Mouse (Mus musculus): ENCODE data around the gene Zfp706. TPM values are rescaled to one million over a fixed set of nuclear protein-coding genes. Genes with fewer than 3 reads are reported as not detected.

The Zfp706 gene
- polyA plus RNA-seq, 1 experiment from 2014 or later = 868 TPM

DNA sequence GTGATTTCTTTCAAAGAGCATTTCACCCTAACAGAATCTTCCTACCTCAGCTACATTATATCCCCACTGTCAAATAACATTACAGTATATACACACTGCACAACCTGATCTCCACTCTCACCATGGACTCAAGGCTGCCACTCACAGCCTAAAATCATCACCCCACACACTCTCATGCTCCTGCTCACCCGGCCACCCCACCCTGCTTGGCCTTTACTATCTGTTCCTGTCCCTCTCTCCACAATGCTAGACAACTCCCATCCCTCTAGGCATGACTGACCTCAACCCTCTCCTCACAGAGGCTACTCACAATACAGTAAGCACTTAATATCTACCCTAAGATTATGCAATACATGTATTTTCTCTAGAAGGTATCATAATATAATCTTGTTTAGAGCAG, 12.9 kb downstream of the Zfp706 start:
- no peak for ATAC-seq (ENCODE audit: low FRiP score, low TSS enrichment)
- no peak for DNase-seq (ENCODE audit: low spot score)
- 0 out of 2 replicates have a peak, but pooled peaks cover 3% of the 10 kb centered on the region for H3K9me3 ChIP-seq (ENCODE audit: control insufficient read depth, low read length)
- no peaks in the 10 kb centered on the region for H3K27me3 ChIP-seq (ENCODE audit: control insufficient read depth, insufficient read depth, low read length)
- peaks cover 12% of the 10 kb centered on the region for H3K36me3 ChIP-seq (ENCODE audit: control insufficient read depth, insufficient read depth, low read length)
- no peak overlapping the region for H3K9ac ChIP-seq (ENCODE audit: low read length)
- 82% methylated on average over 1 of the region's 1 CpGs for WGBS
- TF ChIP-seq EP300 (optimal IDR thresholded peaks at IDR 0.05) = no peak
- no peak for TF ChIP-seq CTCF (IDR thresholded peaks at IDR 0.05; ENCODE audit: low read depth)
- no peak overlapping the region for H3K4me2 ChIP-seq (replicated peaks; ENCODE audit: low read depth)
- no peak overlapping the region for H3K4me3 ChIP-seq (ENCODE audit: low read depth, low read length)
- H3K4me1 ChIP-seq (replicated peaks; ENCODE audit: control insufficient read depth, insufficient read depth) = no peaks in the 10 kb centered on the region
- H3K27ac ChIP-seq (replicated peaks) = no peak overlapping the region

DNA sequence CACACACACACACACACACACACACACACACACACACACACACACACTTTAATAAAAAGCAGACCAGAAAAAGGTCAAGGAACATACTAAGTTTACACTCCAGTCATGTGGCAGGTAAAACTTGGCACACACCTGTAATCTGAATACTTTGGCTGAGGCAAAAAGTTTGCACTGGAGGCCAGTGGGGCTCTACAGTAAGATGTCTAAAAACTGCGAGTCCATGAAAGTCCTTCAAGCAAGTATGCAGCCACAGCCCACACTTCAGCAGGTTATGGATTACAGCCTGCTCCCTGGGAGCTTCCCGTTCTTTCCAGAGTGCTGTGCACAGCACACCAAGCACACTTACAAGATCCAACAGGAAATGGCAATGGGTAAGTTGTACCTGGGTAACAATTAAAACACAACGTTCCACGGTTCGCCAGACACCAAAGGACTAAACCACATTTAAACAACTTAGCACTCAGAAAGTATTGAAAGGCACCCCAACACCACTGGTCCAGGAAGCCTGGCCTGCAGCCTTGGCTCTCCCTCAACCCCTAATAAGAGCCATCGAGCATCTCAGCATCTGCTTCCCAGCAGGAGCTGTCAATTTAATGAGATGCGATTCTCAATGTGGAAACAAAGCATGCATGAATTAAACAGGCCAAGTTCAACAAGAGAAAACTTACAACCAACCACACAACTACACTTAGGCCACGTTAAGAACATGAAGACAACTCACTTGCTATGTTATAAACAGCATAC, 14.0 kb downstream of the Zfp706 start:
- TF ChIP-seq CTCF (IDR thresholded peaks at IDR 0.05; ENCODE audit: low read depth) = no peak
- no peak overlapping the region for H3K4me3 ChIP-seq (ENCODE audit: low read depth, low read length)
- peak; percentile 42; the same call in 1 of the 2 replicates for ATAC-seq (ENCODE audit: low FRiP score, low TSS enrichment)
- H3K4me1 ChIP-seq (replicated peaks; ENCODE audit: control insufficient read depth, insufficient read depth) = no peaks in the 10 kb centered on the region
- peaks cover 7% of the 10 kb centered on the region for H3K36me3 ChIP-seq (ENCODE audit: control insufficient read depth, insufficient read depth, low read length)
- no peaks in the 10 kb centered on the region for H3K27me3 ChIP-seq (ENCODE audit: control insufficient read depth, insufficient read depth, low read length)
- H3K4me2 ChIP-seq (replicated peaks; ENCODE audit: low read depth) = no peak overlapping the region
- no peak overlapping the region for H3K27ac ChIP-seq (replicated peaks)
- H3K9ac ChIP-seq (ENCODE audit: low read length) = no peak overlapping the region
- 72% methylated on average over 8 of the region's 8 CpGs for WGBS
- no peak for DNase-seq (ENCODE audit: low spot score)
- 0 out of 2 replicates have a peak, but pooled peaks cover 3% of the 10 kb centered on the region for H3K9me3 ChIP-seq (ENCODE audit: control insufficient read depth, low read length)

DNA sequence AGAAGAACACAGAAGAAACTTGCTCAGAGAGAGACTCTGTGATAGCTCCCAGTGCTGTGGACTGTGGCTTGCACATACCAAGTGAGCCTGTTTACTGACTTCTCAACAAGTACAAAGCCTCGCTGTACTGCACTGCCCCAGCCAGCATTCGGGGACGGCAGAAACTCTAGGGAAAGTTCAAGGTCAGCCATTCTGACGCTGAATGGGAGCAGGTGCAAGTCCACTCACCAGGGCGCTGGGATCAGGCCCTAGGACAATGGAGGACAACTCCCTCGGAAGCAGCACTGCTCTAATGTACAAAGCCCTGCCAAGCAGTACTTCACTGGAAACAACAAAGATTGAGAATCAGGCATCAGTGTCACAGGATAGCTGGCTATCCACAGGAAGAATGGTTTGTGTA, 16.2 kb downstream of the Zfp706 start:
- 59% methylated on average over 6 of the region's 6 CpGs for WGBS
- H3K36me3 ChIP-seq (ENCODE audit: control insufficient read depth, insufficient read depth, low read length) = no peaks in the 10 kb centered on the region; the same call in 1 of the 2 replicates
- H3K27me3 ChIP-seq (ENCODE audit: control insufficient read depth, insufficient read depth, low read length) = no peaks in the 10 kb centered on the region
- DNase-seq (ENCODE audit: low spot score) (no peak), ATAC-seq (ENCODE audit: low FRiP score, low TSS enrichment) (no peak)
- H3K4me3 ChIP-seq (ENCODE audit: low read depth, low read length) = no peak overlapping the region
- no peaks in the 10 kb centered on the region for H3K9me3 ChIP-seq (ENCODE audit: control insufficient read depth, low read length)
- no peak overlapping the region for H3K9ac ChIP-seq (ENCODE audit: low read length)
- H3K4me1 ChIP-seq (replicated peaks; ENCODE audit: control insufficient read depth, insufficient read depth) = no peaks in the 10 kb centered on the region
- no peak overlapping the region for H3K27ac ChIP-seq (replicated peaks)
- H3K4me2 ChIP-seq (replicated peaks; ENCODE audit: low read depth) = no peak overlapping the region
- TF ChIP-seq CTCF (IDR thresholded peaks at IDR 0.05; ENCODE audit: low read depth) (no peak), EP300 (optimal IDR thresholded peaks at IDR 0.05) (no peak)

DNA sequence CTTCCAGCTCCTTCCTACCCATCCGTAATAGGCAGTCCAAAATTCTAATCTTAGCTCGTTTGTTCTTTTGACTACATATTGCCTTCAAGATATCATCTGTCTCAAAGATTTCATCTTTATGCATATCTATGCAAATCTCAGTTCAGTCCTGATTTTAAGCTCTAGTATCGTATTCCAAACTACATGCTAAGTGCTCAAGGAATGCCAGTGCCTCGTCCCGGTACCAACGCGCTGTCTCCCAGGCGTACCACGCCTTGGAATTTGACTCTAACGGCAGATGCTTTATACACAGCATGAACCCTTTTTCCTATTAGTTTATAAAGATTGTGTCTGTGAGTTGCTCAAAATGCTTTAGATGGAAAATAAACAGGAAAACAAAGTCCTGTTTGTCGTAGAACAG, 17.7 kb downstream of the Zfp706 start:
- Histone ChIP-seq H3K36me3 (ENCODE audit: control insufficient read depth, insufficient read depth, low read length) (no peaks in the 10 kb centered on the region; the same call in 1 of the 2 replicates), H3K9me3 (ENCODE audit: control insufficient read depth, low read length) (no peaks in the 10 kb centered on the region), H3K27me3 (ENCODE audit: control insufficient read depth, insufficient read depth, low read length) (no peaks in the 10 kb centered on the region), H3K4me2 (replicated peaks; ENCODE audit: low read depth) (no peak overlapping the region), H3K4me1 (replicated peaks; ENCODE audit: control insufficient read depth, insufficient read depth) (no peaks in the 10 kb centered on the region), H3K9ac (ENCODE audit: low read length) (no peak overlapping the region), H3K4me3 (ENCODE audit: low read depth, low read length) (no peak overlapping the region), H3K27ac (replicated peaks) (no peak overlapping the region)
- ATAC-seq (ENCODE audit: low FRiP score, low TSS enrichment) (no peak), DNase-seq (ENCODE audit: low spot score) (no peak)
- no peak for TF ChIP-seq EP300 (optimal IDR thresholded peaks at IDR 0.05)
- no peak for TF ChIP-seq CTCF (IDR thresholded peaks at IDR 0.05; ENCODE audit: low read depth)
- 80% methylated on average over 11 of the region's 11 CpGs for WGBS

DNA sequence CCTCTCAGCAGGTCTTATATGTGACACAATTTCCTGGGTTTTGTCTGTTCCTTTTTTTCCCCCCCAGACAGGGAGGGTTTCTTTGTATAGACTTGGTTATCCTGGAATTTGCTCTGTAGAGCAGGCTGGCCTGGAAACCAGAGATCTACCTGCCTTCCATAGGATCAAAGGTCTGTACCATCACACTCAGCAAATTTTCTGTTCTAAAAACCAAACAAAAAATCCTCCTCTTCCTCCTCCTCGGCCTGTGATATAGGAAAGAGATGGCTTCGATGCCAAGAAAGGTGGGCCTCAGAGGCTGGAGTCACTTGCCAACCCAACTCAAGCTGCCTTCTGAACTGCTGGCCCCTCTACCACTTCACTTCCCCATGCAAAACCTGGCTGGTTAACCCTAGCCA, 18.9 kb downstream of the Zfp706 start:
- no peaks in the 10 kb centered on the region for H3K9me3 ChIP-seq (ENCODE audit: control insufficient read depth, low read length)
- no peak for DNase-seq (ENCODE audit: low spot score)
- no peak overlapping the region for H3K27ac ChIP-seq (replicated peaks)
- no peaks in the 10 kb centered on the region for H3K27me3 ChIP-seq (ENCODE audit: control insufficient read depth, insufficient read depth, low read length)
- no peaks in the 10 kb centered on the region; the same call in 1 of the 2 replicates for H3K36me3 ChIP-seq (ENCODE audit: control insufficient read depth, insufficient read depth, low read length)
- WGBS = 89% methylated on average over 2 of the region's 2 CpGs
- ATAC-seq (ENCODE audit: low FRiP score, low TSS enrichment) = no peak
- H3K4me1 ChIP-seq (replicated peaks; ENCODE audit: control insufficient read depth, insufficient read depth) = no peaks in the 10 kb centered on the region
- H3K4me2 ChIP-seq (replicated peaks; ENCODE audit: low read depth) = no peak overlapping the region
- TF ChIP-seq EP300 (optimal IDR thresholded peaks at IDR 0.05) (no peak), CTCF (IDR thresholded peaks at IDR 0.05; ENCODE audit: low read depth) (no peak)
- H3K9ac ChIP-seq (ENCODE audit: low read length) = no peak overlapping the region
- no peak overlapping the region for H3K4me3 ChIP-seq (ENCODE audit: low read depth, low read length)

DNA sequence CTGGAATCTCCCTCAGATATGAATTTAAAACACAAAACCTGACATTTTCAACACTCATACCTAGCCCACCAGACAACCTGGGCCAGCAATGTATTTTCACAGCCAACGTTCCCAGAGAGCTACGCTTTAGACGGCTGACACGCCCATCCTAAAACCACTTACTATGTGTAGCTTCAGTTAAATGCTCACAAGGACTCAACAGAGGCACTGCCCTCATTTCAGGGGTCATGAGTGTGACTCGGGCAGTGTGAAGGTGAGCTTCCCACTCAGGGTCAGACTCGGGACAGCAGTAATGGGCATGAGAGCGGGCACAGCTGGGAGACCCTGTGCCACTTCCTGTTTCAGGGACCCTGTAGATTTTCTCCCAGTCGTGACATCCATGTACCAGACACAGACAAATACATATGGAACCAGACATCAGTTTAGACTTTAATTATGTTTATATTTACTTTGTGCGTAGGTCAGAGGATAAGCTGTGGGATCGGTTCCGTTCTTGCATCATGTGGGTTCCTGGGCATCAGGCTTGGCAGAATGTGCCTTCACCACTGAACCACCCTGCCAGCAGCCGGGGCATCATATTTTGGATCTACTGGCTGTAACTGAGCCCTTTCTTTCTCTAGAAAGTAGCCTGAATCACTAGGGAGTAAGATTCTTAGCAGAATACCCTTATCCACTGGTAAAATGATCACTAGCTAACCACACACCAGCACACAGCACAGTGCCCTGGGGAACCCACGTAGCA, 19.4 kb downstream of the Zfp706 start:
- DNase-seq (ENCODE audit: low spot score) (no peak), ATAC-seq (ENCODE audit: low FRiP score, low TSS enrichment) (no peak)
- no peak for TF ChIP-seq EP300 (optimal IDR thresholded peaks at IDR 0.05)
- Histone ChIP-seq H3K9me3 (ENCODE audit: control insufficient read depth, low read length) (no peaks in the 10 kb centered on the region), H3K27me3 (ENCODE audit: control insufficient read depth, insufficient read depth, low read length) (no peaks in the 10 kb centered on the region), H3K36me3 (ENCODE audit: control insufficient read depth, insufficient read depth, low read length) (no peaks in the 10 kb centered on the region; the same call in 1 of the 2 replicates), H3K27ac (replicated peaks) (no peak overlapping the region), H3K9ac (ENCODE audit: low read length) (no peak overlapping the region), H3K4me3 (ENCODE audit: low read depth, low read length) (no peak overlapping the region), H3K4me1 (replicated peaks; ENCODE audit: control insufficient read depth, insufficient read depth) (no peaks in the 10 kb centered on the region), H3K4me2 (replicated peaks; ENCODE audit: low read depth) (no peak overlapping the region)
- WGBS = 71% methylated on average over 13 of the region's 13 CpGs

Data from stomach, postnatal 0 days (tissue).